Mouse (Mus musculus) thymus, adult 2 months (tissue): Measurements from ENCODE around the gene Ccn2.

ENCODE experiments used
- CTCF ChIP-seq: fragments of 200-500 bp; IDR thresholded peaks from 2 replicates; pipeline ENCODE4 v1.5.1; 2012; ENCODE audit warnings: mild to moderate bottlenecking, control low read depth, low read length, moderate library complexity, borderline replicate concordance; ENCODE audit not compliant: control insufficient read depth, poor library complexity, insufficient read depth; ENCODE audit errors: extremely low read depth
- POLR2A ChIP-seq: fragments of 200-500 bp; IDR thresholded peaks from 2 replicates; pipeline ENCODE4 v1.6.1; 2012; ENCODE audit warnings: mild to moderate bottlenecking, low read length, control low read depth, moderate library complexity; ENCODE audit not compliant: control insufficient read depth, poor library complexity, insufficient read depth; ENCODE audit errors: extremely low read depth

DNA sequence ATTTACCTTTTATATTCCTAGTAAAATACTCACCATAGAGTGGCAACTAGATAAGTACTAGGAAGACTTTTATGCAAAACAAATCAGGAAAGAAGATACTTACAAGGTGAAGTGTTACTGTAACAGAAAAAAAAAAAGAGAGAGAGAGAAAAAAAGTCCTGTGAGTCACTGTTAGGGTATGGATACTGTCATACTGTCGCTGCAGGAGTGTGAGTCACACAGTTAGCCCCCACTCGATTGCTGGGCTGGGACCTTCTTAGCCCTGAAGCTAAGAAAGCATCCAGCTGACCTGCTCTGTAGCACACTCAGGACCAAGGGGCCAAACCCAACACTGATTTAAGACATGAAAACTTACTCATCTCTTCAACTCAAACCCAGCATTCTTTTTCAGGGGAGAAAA lies 41.2 kb upstream of the Ccn2 start:
- no peak for TF ChIP-seq CTCF
- no peak for TF ChIP-seq POLR2A
